Mouse (Mus musculus) erythroblast, embryonic 14.5 days (primary cell): ENCODE data around the gene Fyn. TPM values are rescaled to one million over a fixed set of nuclear protein-coding genes. Genes with fewer than 3 reads are reported as not detected.

Source experiments
- H3K27me3 ChIP-seq: 2 replicates; pipeline ENCODE4 v1.6.1; 2012; ENCODE audit warnings: inconsistent platforms; ENCODE audit not compliant: control insufficient read depth
- H3K36me3 ChIP-seq: 2 replicates; pipeline ENCODE4 v1.6.1; 2012; ENCODE audit warnings: mild to moderate bottlenecking, inconsistent platforms; ENCODE audit not compliant: control insufficient read depth
- H3K4me1 ChIP-seq: 2 replicates; pipeline ENCODE4 v1.6.1; 2012; ENCODE audit warnings: inconsistent platforms; ENCODE audit not compliant: control insufficient read depth
- H3K4me3 ChIP-seq: replicated peaks from 2 replicates; pipeline ENCODE3; 2012; ENCODE audit warnings: moderate library complexity, mild to moderate bottlenecking, inconsistent platforms
- H3K9me3 ChIP-seq: 2 replicates; pipeline ENCODE4 v1.6.1; 2012; ENCODE audit warnings: low read length, inconsistent platforms, mixed read lengths; ENCODE audit not compliant: control insufficient read depth
- GATA1 ChIP-seq: IDR thresholded peaks from 2 replicates; pipeline ENCODE4 v1.6.1; 2012; ENCODE audit warnings: low read length, inconsistent platforms, mixed read lengths
- TAL1 ChIP-seq: IDR thresholded peaks from 3 replicates; pipeline ENCODE4 v1.6.1; 2012; ENCODE audit warnings: low read length, inconsistent platforms, mixed read lengths
- polyA plus RNA-seq: library from polyadenylated mRNA; stranded (reverse); fragments of >175 nt; gene quantifications from 2 replicates; pipeline ENCODE4 v1.2.3, GENCODE M21; 2012

Fyn gene
- polyA plus RNA-seq, 1 experiment = 1.1 TPM

GRCm38 (mm10) chr10:39562383-39562782 is 193.7 kb downstream of the Fyn start:
- Histone ChIP-seq H3K27me3 (no peaks in the 10 kb centered on the region), H3K36me3 (no peaks in the 10 kb centered on the region)

GRCm38 (mm10) chr10:39563552-39564223 is 195.0 kb downstream of the Fyn start:
- no peak for TF ChIP-seq GATA1
- no peak for TF ChIP-seq TAL1

More at GRCm38 (mm10) chr10:39562383-39562782, 193.7 kb downstream of the Fyn start:
- H3K4me1 ChIP-seq = no peaks in the 10 kb centered on the region
- H3K9me3 ChIP-seq = no peaks in the 10 kb centered on the region
- H3K4me3 ChIP-seq = no peak overlapping the region
- no peak for TF ChIP-seq GATA1
- no peak for TF ChIP-seq TAL1

GRCm38 (mm10) chr10:39566901-39567300 is 198.2 kb downstream of the Fyn start:
- no peaks in the 10 kb centered on the region for H3K9me3 ChIP-seq
- no peaks in the 10 kb centered on the region for H3K4me1 ChIP-seq
- H3K4me3 ChIP-seq = no peak overlapping the region
- no peak for TF ChIP-seq GATA1
- no peak for TF ChIP-seq TAL1
- no peaks in the 10 kb centered on the region for H3K36me3 ChIP-seq
- no peaks in the 10 kb centered on the region for H3K27me3 ChIP-seq

More at GRCm38 (mm10) chr10:39563552-39564223, 195.0 kb downstream of the Fyn start:
- H3K9me3 ChIP-seq = no peaks in the 10 kb centered on the region
- no peaks in the 10 kb centered on the region for H3K4me1 ChIP-seq
- H3K36me3 ChIP-seq = no peaks in the 10 kb centered on the region
- H3K4me3 ChIP-seq = no peak overlapping the region
- H3K27me3 ChIP-seq = no peaks in the 10 kb centered on the region

- H3K9me3 ChIP-seq = no peaks in the 10 kb centered on the region
- no peak for TF ChIP-seq GATA1
- no peak for TF ChIP-seq TAL1
These were observed 200.3 kb downstream of the Fyn start for GRCm38 (mm10) chr10:39568991-39569390.

GRCm38 (mm10) chr10:39571011-39571410 is 202.4 kb downstream of the Fyn start:
- H3K9me3 ChIP-seq = no peaks in the 10 kb centered on the region
- no peaks in the 10 kb centered on the region for H3K4me1 ChIP-seq
- no peak overlapping the region for H3K4me3 ChIP-seq
- no peaks in the 10 kb centered on the region for H3K36me3 ChIP-seq
- H3K27me3 ChIP-seq = no peaks in the 10 kb centered on the region
- TF ChIP-seq GATA1 (no peak), TAL1 (no peak)

More at GRCm38 (mm10) chr10:39568991-39569390, 200.3 kb downstream of the Fyn start:
- Histone ChIP-seq H3K4me3 (no peak overlapping the region), H3K4me1 (no peaks in the 10 kb centered on the region), H3K36me3 (no peaks in the 10 kb centered on the region), H3K27me3 (no peaks in the 10 kb centered on the region)

- TF ChIP-seq GATA1 (no peak), TAL1 (no peak)
- Histone ChIP-seq H3K9me3 (no peaks in the 10 kb centered on the region), H3K4me1 (no peaks in the 10 kb centered on the region), H3K36me3 (no peaks in the 10 kb centered on the region), H3K27me3 (no peaks in the 10 kb centered on the region), H3K4me3 (no peak overlapping the region)
These were observed 203.5 kb downstream of the Fyn start for GRCm38 (mm10) chr10:39572050-39572671.

- no peak for TF ChIP-seq TAL1
- TF ChIP-seq GATA1 = no peak
- Histone ChIP-seq H3K36me3 (no peaks in the 10 kb centered on the region), H3K4me1 (no peaks in the 10 kb centered on the region), H3K4me3 (no peak overlapping the region), H3K27me3 (no peaks in the 10 kb centered on the region), H3K9me3 (no peaks in the 10 kb centered on the region)
These were observed 204.0 kb downstream of the Fyn start for GRCm38 (mm10) chr10:39572672-39573051.

GRCm38 (mm10) chr10:39576466-39576865 is 207.8 kb downstream of the Fyn start:
- H3K4me3 ChIP-seq = no peak overlapping the region
- no peaks in the 10 kb centered on the region for H3K4me1 ChIP-seq
- H3K36me3 ChIP-seq = no peaks in the 10 kb centered on the region
- H3K9me3 ChIP-seq = no peaks in the 10 kb centered on the region
- no peaks in the 10 kb centered on the region for H3K27me3 ChIP-seq
- TF ChIP-seq TAL1 = no peak
- no peak for TF ChIP-seq GATA1

- Histone ChIP-seq H3K4me1 (no peaks in the 10 kb centered on the region), H3K27me3 (no peaks in the 10 kb centered on the region), H3K4me3 (no peak overlapping the region), H3K36me3 (no peaks in the 10 kb centered on the region), H3K9me3 (no peaks in the 10 kb centered on the region)
- no peak for TF ChIP-seq GATA1
- no peak for TF ChIP-seq TAL1
These were observed 211.8 kb downstream of the Fyn start for GRCm38 (mm10) chr10:39580477-39580876.
